Mouse (Mus musculus) myocyte (in vitro differentiated cells): ENCODE results near the gene Scamp3.

Experiments
- MAX ChIP-seq: IDR thresholded peaks from one replicate; pipeline ENCODE4 v1.6.1; 2011; ENCODE audit warnings: low read depth, mild to moderate bottlenecking, control low read depth
- POLR2A ChIP-seq: IDR thresholded peaks from one replicate; pipeline ENCODE4 v1.6.1; 2011; ENCODE audit warnings: low read depth, mild to moderate bottlenecking, control low read depth, moderate library complexity; ENCODE audit not compliant: insufficient read length
- POLR2AphosphoS2 ChIP-seq: IDR thresholded peaks from one replicate; pipeline ENCODE4 v1.6.1; 2011; ENCODE audit warnings: low read depth, control low read depth; ENCODE audit not compliant: insufficient read length

DNA sequence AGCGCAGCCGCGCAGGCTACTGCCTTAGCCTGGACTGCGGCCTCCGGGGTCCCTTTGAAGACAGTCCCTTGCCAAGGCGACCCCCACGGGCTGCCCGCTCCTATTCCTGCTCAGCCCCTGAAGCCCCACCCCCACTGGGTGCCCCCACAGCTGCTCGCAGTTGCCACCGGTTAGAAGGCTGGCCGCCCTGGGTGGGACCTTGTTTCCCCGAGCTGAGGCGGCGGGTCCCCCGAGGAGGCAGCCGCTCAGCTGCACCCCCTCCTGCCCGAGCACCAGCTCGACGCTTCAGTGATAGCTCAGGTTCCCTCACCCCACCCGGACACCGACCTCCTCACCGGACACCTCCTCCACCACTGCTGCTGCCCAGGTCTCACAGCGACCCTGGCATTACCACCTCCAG is 9.9 kb downstream of the Scamp3 start:
- TF ChIP-seq MAX (no peak), POLR2A (no peak), POLR2AphosphoS2 (no peak)
